Mouse (Mus musculus): ENCODE results near the gene Mcpt1. TPM values are rescaled to one million over a fixed set of nuclear protein-coding genes. Genes with fewer than 3 reads are reported as not detected.
"Not testable (repeated sequence)": the region's sequence is repeated elsewhere in the genome, so short reads cannot be mapped to it uniquely, and the experiment has no call there.

The Mcpt1 gene
- polyA plus RNA-seq, 2 experiments = 0.37 to 0.48 TPM

- H3K9ac ChIP-seq (ENCODE audit: low read depth, low read length, severe bottlenecking) = no peak overlapping the region
- H3K36me3 ChIP-seq (ENCODE audit: control insufficient read depth, insufficient read depth, low read length) = no peaks in the 10 kb centered on the region
- H3K27me3 ChIP-seq (ENCODE audit: control insufficient read depth, insufficient read depth, low read length) = no peaks in the 10 kb centered on the region
- no peak overlapping the region for H3K4me2 ChIP-seq (replicated peaks; ENCODE audit: low read depth, low read length, severe bottlenecking)
- no peaks in the 10 kb centered on the region for H3K9me3 ChIP-seq (ENCODE audit: control insufficient read depth, low read length)
- WGBS = 64% methylated on average over 2 of the region's 2 CpGs
- no peak overlapping the region for H3K4me3 ChIP-seq (replicated peaks; ENCODE audit: low read length)
- no peak for ATAC-seq (ENCODE audit: low FRiP score, low read depth)
- no peak for TF ChIP-seq POLR2A (IDR thresholded peaks at IDR 0.05; ENCODE audit: borderline replicate concordance, extremely low read depth, insufficient read depth, insufficient read length)
- DNase-seq (ENCODE audit: low spot score) = no peak
- H3K4me1 ChIP-seq (ENCODE audit: control insufficient read depth, insufficient read depth, low read length) = no peaks in the 10 kb centered on the region
- H3K27ac ChIP-seq (replicated peaks; ENCODE audit: low read depth, low read length) = no peak overlapping the region
Measured at GRCm38 (mm10) chr14:56034433-56034832, 16.7 kb downstream of the Mcpt1 start.

DNA sequence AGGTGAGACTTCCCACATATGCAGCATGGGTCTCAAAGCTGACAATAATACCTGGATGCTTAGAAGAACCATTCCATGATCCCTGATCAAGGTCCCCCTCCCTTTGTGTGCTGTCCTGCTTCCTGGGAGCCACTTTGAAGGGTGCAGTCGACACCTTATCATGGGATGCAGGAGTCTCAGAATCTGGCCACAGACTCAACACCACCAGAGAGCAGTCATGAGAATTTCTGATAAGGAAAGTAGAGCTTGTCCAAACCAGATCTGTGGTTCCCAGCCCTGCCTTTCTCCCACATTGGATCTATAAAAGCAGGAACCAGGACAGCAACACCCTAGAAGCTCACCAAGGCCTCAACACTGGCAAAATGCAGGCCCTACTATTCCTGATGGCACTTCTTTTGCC, 24.0 kb downstream of the Mcpt1 start, which contains the start of gene Mcpt2:
Gene Mcpt2 (plus strand): TSS at position 250 of the 400 bp plus-strand sequence.
- WGBS = 57% methylated on average over 1 of the region's 1 CpGs
- H3K4me2 ChIP-seq (replicated peaks; ENCODE audit: low read depth, low read length, severe bottlenecking); H3K9ac ChIP-seq (ENCODE audit: low read depth, low read length, severe bottlenecking); H3K27ac ChIP-seq (replicated peaks; ENCODE audit: low read depth, low read length); H3K4me1 ChIP-seq (ENCODE audit: control insufficient read depth, insufficient read depth, low read length); H3K4me3 ChIP-seq (replicated peaks; ENCODE audit: low read length); H3K36me3 ChIP-seq (ENCODE audit: control insufficient read depth, insufficient read depth, low read length); ATAC-seq (ENCODE audit: low FRiP score, low read depth); DNase-seq (ENCODE audit: low spot score); H3K9me3 ChIP-seq (ENCODE audit: control insufficient read depth, low read length); H3K27me3 ChIP-seq (ENCODE audit: control insufficient read depth, insufficient read depth, low read length): not testable (repeated sequence)

DNA sequence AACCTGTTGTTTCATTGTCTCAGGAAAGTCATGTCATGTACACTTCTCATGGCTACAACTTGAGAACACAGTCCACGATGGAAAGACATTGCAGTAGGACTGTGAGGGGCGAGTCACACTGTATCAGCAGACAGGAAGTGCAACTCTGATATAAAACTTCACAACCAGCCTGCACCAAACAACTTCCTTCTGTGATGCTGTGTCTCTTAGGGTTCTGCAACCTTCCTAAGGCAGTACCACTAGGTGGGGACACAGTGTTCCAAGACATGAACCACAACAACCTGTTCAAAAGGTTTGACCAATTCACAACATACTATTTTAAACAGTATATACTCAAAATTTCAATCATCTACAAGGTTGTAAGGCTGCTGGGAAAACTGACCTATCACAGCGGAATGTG, 37.6 kb downstream of the Mcpt1 start:
- 76% methylated on average over 3 of the region's 3 CpGs for WGBS
- DNase-seq (ENCODE audit: low spot score) (no peak), ATAC-seq (ENCODE audit: low FRiP score, low read depth) (no peak)
- Histone ChIP-seq H3K4me2 (replicated peaks; ENCODE audit: low read depth, low read length, severe bottlenecking) (no peak overlapping the region), H3K9me3 (ENCODE audit: control insufficient read depth, low read length) (no peaks in the 10 kb centered on the region), H3K4me3 (replicated peaks; ENCODE audit: low read length) (no peak overlapping the region), H3K36me3 (ENCODE audit: control insufficient read depth, insufficient read depth, low read length) (no peaks in the 10 kb centered on the region), H3K27ac (replicated peaks; ENCODE audit: low read depth, low read length) (no peak overlapping the region), H3K4me1 (ENCODE audit: control insufficient read depth, insufficient read depth, low read length) (no peaks in the 10 kb centered on the region), H3K9ac (ENCODE audit: low read depth, low read length, severe bottlenecking) (no peak overlapping the region), H3K27me3 (ENCODE audit: control insufficient read depth, insufficient read depth, low read length) (no peaks in the 10 kb centered on the region)
- TF ChIP-seq POLR2A (IDR thresholded peaks at IDR 0.05; ENCODE audit: borderline replicate concordance, extremely low read depth, insufficient read depth, insufficient read length) = no peak

DNA sequence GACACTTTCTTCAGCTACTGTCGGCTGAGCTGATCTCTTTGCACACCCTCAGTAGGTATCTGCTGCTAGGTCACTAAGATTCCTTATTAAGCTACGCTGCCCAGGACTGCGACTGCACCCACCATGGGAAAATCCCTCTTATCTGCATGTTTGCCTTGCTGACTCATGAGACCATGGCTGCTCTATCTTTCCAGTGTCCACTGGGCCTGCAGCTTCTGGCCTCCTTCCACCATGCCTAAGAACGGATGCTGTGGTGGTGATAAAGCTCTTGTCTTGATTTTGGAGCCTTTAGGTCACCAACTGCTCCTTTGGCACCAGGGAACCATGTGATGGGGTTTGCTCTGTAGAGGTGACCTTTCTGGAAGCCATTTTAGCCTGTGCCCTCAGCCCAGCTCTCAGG, 40.0 kb downstream of the Mcpt1 start:
- DNase-seq (ENCODE audit: low spot score) = no peak
- no peak overlapping the region for H3K27ac ChIP-seq (replicated peaks; ENCODE audit: low read depth, low read length)
- no peak for ATAC-seq (ENCODE audit: low FRiP score, low read depth)
- no peaks in the 10 kb centered on the region for H3K36me3 ChIP-seq (ENCODE audit: control insufficient read depth, insufficient read depth, low read length)
- no peaks in the 10 kb centered on the region for H3K27me3 ChIP-seq (ENCODE audit: control insufficient read depth, insufficient read depth, low read length)
- no peaks in the 10 kb centered on the region for H3K9me3 ChIP-seq (ENCODE audit: control insufficient read depth, low read length)
- H3K4me3 ChIP-seq (replicated peaks; ENCODE audit: low read length) = no peak overlapping the region
- no peak overlapping the region for H3K4me2 ChIP-seq (replicated peaks; ENCODE audit: low read depth, low read length, severe bottlenecking)
- 83% methylated on average over 4 of the region's 4 CpGs for WGBS
- no peak for TF ChIP-seq POLR2A (IDR thresholded peaks at IDR 0.05; ENCODE audit: borderline replicate concordance, extremely low read depth, insufficient read depth, insufficient read length)
- no peaks in the 10 kb centered on the region for H3K4me1 ChIP-seq (ENCODE audit: control insufficient read depth, insufficient read depth, low read length)
- H3K9ac ChIP-seq (ENCODE audit: low read depth, low read length, severe bottlenecking) = no peak overlapping the region

DNA sequence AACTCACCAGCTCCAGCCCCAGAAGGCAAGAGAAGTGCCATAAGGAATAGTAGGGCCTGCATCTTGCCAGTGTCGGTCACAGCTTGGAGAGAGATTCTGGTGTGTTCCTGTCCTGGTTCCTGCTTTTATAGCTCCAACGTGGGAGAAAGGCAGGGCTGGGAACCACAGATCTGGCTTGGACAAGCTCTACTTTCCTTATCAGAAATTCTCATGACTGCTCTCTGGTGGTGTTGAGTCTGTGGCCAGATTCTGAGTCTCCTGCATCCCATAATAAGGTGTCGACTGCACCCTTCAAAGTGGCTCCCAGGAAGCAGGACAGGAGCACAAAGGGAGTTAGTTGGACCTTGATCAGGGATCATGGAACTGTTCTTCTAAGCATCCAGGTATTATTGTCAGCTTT, 44.4 kb downstream of the Mcpt1 start, which contains the start of gene Mcpt4:
Gene Mcpt4 (minus strand): TSS at position 101 of the 400 bp plus-strand sequence.
- H3K4me2 ChIP-seq (replicated peaks; ENCODE audit: low read depth, low read length, severe bottlenecking); H3K4me1 ChIP-seq (ENCODE audit: control insufficient read depth, insufficient read depth, low read length); H3K36me3 ChIP-seq (ENCODE audit: control insufficient read depth, insufficient read depth, low read length); H3K27me3 ChIP-seq (ENCODE audit: control insufficient read depth, insufficient read depth, low read length); H3K9me3 ChIP-seq (ENCODE audit: control insufficient read depth, low read length); H3K27ac ChIP-seq (replicated peaks; ENCODE audit: low read depth, low read length); H3K4me3 ChIP-seq (replicated peaks; ENCODE audit: low read length); H3K9ac ChIP-seq (ENCODE audit: low read depth, low read length, severe bottlenecking); DNase-seq (ENCODE audit: low spot score); ATAC-seq (ENCODE audit: low FRiP score, low read depth): not testable (repeated sequence)
- WGBS = 60% methylated on average over 3 of the region's 3 CpGs

Other genes with a start within 250 kb of the Mcpt1 start
- 32.4 and 35.0 TPM in 2 replicates for gene Adcy4, start 233.9 kb upstream of the Mcpt1 start, polyA plus RNA-seq (2012; rRNA removed)
- gene Adcy4, start 233.9 kb upstream of the Mcpt1 start, polyA plus RNA-seq (2014; fragmentation: Nextera tagmentation; extraction: Ambion mirVana) = 16.8 and 17.8 TPM in 2 replicates
- 35.9 and 41.4 TPM in 2 replicates for gene Ripk3, start 229.1 kb upstream of the Mcpt1 start, polyA plus RNA-seq (2012; rRNA removed)
- 30.5 and 37.6 TPM in 2 replicates for gene Ripk3, start 229.1 kb upstream of the Mcpt1 start, polyA plus RNA-seq (2014; fragmentation: Nextera tagmentation; extraction: Ambion mirVana)
- 171 and 233 TPM in 2 replicates for gene Nfatc4, start 194.8 kb upstream of the Mcpt1 start, polyA plus RNA-seq (2012; rRNA removed)
- gene Nfatc4, start 194.8 kb upstream of the Mcpt1 start, polyA plus RNA-seq (2014; fragmentation: Nextera tagmentation; extraction: Ambion mirVana) = 83.5 and 114 TPM in 2 replicates
- gene Nynrin, start 164.0 kb upstream of the Mcpt1 start, polyA plus RNA-seq (2012; rRNA removed) = 41.0 and 49.5 TPM in 2 replicates
- 20.6 and 23.6 TPM in 2 replicates for gene Nynrin, start 164.0 kb upstream of the Mcpt1 start, polyA plus RNA-seq (2014; fragmentation: Nextera tagmentation; extraction: Ambion mirVana)
- gene Cbln3, start 133.6 kb upstream of the Mcpt1 start, polyA plus RNA-seq (2012; rRNA removed) = 1.0 and 1.3 TPM in 2 replicates
- gene Cbln3, start 133.6 kb upstream of the Mcpt1 start, polyA plus RNA-seq (2014; fragmentation: Nextera tagmentation; extraction: Ambion mirVana) = 0.25 and 0.54 TPM in 2 replicates
- gene Khnyn, start 133.0 kb upstream of the Mcpt1 start, polyA plus RNA-seq (2012; rRNA removed) = 28.3 and 29.5 TPM in 2 replicates
- 10.2 and 12.2 TPM in 2 replicates for gene Khnyn, start 133.0 kb upstream of the Mcpt1 start, polyA plus RNA-seq (2014; fragmentation: Nextera tagmentation; extraction: Ambion mirVana)
- 80.2 and 84.4 TPM in 2 replicates for gene Sdr39u1, start 117.7 kb upstream of the Mcpt1 start, polyA plus RNA-seq (2012; rRNA removed)
- gene Sdr39u1, start 117.7 kb upstream of the Mcpt1 start, polyA plus RNA-seq (2014; fragmentation: Nextera tagmentation; extraction: Ambion mirVana) = 81.0 and 91.6 TPM in 2 replicates
- gene Cma1, start 73.3 kb upstream of the Mcpt1 start, polyA plus RNA-seq (2012; rRNA removed) = 65.4 and 75.4 TPM in 2 replicates
- 127 and 211 TPM in 2 replicates for gene Cma1, start 73.3 kb upstream of the Mcpt1 start, polyA plus RNA-seq (2014; fragmentation: Nextera tagmentation; extraction: Ambion mirVana)
- 0.39 TPM in 1 of 2 replicates, not detected in the other for gene Cma2, start 67.0 kb upstream of the Mcpt1 start, polyA plus RNA-seq (2012; rRNA removed)
- gene Cma2, start 67.0 kb upstream of the Mcpt1 start, polyA plus RNA-seq (2014; fragmentation: Nextera tagmentation; extraction: Ambion mirVana) = 0.23 and 0.50 TPM in 2 replicates
- gene Mcpt9, start 12.5 kb downstream of the Mcpt1 start, polyA plus RNA-seq (2012; rRNA removed) = not detected in 2 replicates
- gene Mcpt9, start 12.5 kb downstream of the Mcpt1 start, polyA plus RNA-seq (2014; fragmentation: Nextera tagmentation; extraction: Ambion mirVana) = not detected in 2 replicates
- 0.74 and 0.92 TPM in 2 replicates for gene Mcpt2, start 24.1 kb downstream of the Mcpt1 start, polyA plus RNA-seq (2012; rRNA removed)
- gene Mcpt2, start 24.1 kb downstream of the Mcpt1 start, polyA plus RNA-seq (2014; fragmentation: Nextera tagmentation; extraction: Ambion mirVana) = 0.51 and 0.83 TPM in 2 replicates
- 2.0 and 2.4 TPM in 2 replicates for gene Mcpt4, start 44.3 kb downstream of the Mcpt1 start, polyA plus RNA-seq (2012; rRNA removed)
- 1.3 and 2.4 TPM in 2 replicates for gene Mcpt4, start 44.3 kb downstream of the Mcpt1 start, polyA plus RNA-seq (2014; fragmentation: Nextera tagmentation; extraction: Ambion mirVana)
- gene Mcpt8, start 67.3 kb downstream of the Mcpt1 start, polyA plus RNA-seq (2012; rRNA removed) = 0.78 and 1.5 TPM in 2 replicates
- gene Mcpt8, start 67.3 kb downstream of the Mcpt1 start, polyA plus RNA-seq (2014; fragmentation: Nextera tagmentation; extraction: Ambion mirVana) = 1.8 and 3.1 TPM in 2 replicates
- gene Ctsg, start 84.6 kb downstream of the Mcpt1 start, polyA plus RNA-seq (2012; rRNA removed) = 0.23 and 0.30 TPM in 2 replicates
- gene Ctsg, start 84.6 kb downstream of the Mcpt1 start, polyA plus RNA-seq (2014; fragmentation: Nextera tagmentation; extraction: Ambion mirVana) = 0.28 and 0.39 TPM in 2 replicates
- gene Gzme, start 102.7 kb downstream of the Mcpt1 start, polyA plus RNA-seq (2012; rRNA removed) = 0.09 and 0.20 TPM in 2 replicates
- gene Gzme, start 102.7 kb downstream of the Mcpt1 start, polyA plus RNA-seq (2014; fragmentation: Nextera tagmentation; extraction: Ambion mirVana) = 0.28 TPM in 1 of 2 replicates, not detected in the other
- 0.09 and 0.41 TPM in 2 replicates for gene Gzmd, start 114.6 kb downstream of the Mcpt1 start, polyA plus RNA-seq (2012; rRNA removed)
- not detected in 2 replicates for gene Gzmd, start 114.6 kb downstream of the Mcpt1 start, polyA plus RNA-seq (2014; fragmentation: Nextera tagmentation; extraction: Ambion mirVana)
- gene Gzmg, start 141.6 kb downstream of the Mcpt1 start, polyA plus RNA-seq (2012; rRNA removed) = 0.14 and 0.28 TPM in 2 replicates
- not detected in 2 replicates for gene Gzmg, start 141.6 kb downstream of the Mcpt1 start, polyA plus RNA-seq (2014; fragmentation: Nextera tagmentation; extraction: Ambion mirVana)
- not detected in 2 replicates for gene Gzmn, start 156.6 kb downstream of the Mcpt1 start, polyA plus RNA-seq (2012; rRNA removed)
- not detected in 2 replicates for gene Gzmn, start 156.6 kb downstream of the Mcpt1 start, polyA plus RNA-seq (2014; fragmentation: Nextera tagmentation; extraction: Ambion mirVana)
- 0.15 and 0.23 TPM in 2 replicates for gene Gzmf, start 193.4 kb downstream of the Mcpt1 start, polyA plus RNA-seq (2012; rRNA removed)
- not detected in 2 replicates for gene Gzmf, start 193.4 kb downstream of the Mcpt1 start, polyA plus RNA-seq (2014; fragmentation: Nextera tagmentation; extraction: Ambion mirVana)
- gene Gzmc, start 216.7 kb downstream of the Mcpt1 start, polyA plus RNA-seq (2012; rRNA removed) = not detected in 2 replicates
- gene Gzmc, start 216.7 kb downstream of the Mcpt1 start, polyA plus RNA-seq (2014; fragmentation: Nextera tagmentation; extraction: Ambion mirVana) = 0.23 TPM in 1 of 2 replicates, not detected in the other
- 0.80 and 1.1 TPM in 2 replicates for gene Gzmb, start 244.3 kb downstream of the Mcpt1 start, polyA plus RNA-seq (2012; rRNA removed)
- gene Gzmb, start 244.3 kb downstream of the Mcpt1 start, polyA plus RNA-seq (2014; fragmentation: Nextera tagmentation; extraction: Ambion mirVana) = 0.55 and 1.8 TPM in 2 replicates